Mouse (Mus musculus) CH12.LX (cell line): ENCODE measurements around the gene Rassf10. TPM values are rescaled to one million over a fixed set of nuclear protein-coding genes. Genes with fewer than 3 reads are reported as not detected.

ENCODE experiments used
- DNase-seq: peaks from one replicate; pipeline ENCODE4 v3.0.0-alpha.2; 2013; ENCODE audit errors: extremely low read depth
- H3K27ac ChIP-seq: 2 replicates; pipeline ENCODE4 v1.5.1; 2012; ENCODE audit warnings: low read depth, mild to moderate bottlenecking, control low read depth, moderate library complexity; ENCODE audit not compliant: insufficient read depth
- H3K27me3 ChIP-seq: replicated peaks from 2 replicates; pipeline ENCODE3; 2012; ENCODE audit warnings: inconsistent platforms
- H3K36me3 ChIP-seq, 2 experiments: replicated peaks in 1 of 2; 2 replicates each; pipeline versions ENCODE3 to v1.6.1; 2012; ENCODE audit warnings: inconsistent platforms in 1 of 2, low read length in 1 of 2, mild to moderate bottlenecking in 1 of 2, mixed read lengths in 1 of 2, moderate library complexity in 1 of 2; ENCODE audit not compliant: control insufficient read depth in 1 of 2, insufficient read depth in 1 of 2
- H3K4me1 ChIP-seq, 2 experiments: 2 replicates each; pipeline ENCODE4 v1.6.1; 2012; ENCODE audit warnings: inconsistent platforms in 1 of 2, moderate library complexity in 1 of 2; ENCODE audit not compliant: insufficient read depth in 2 of 2, control insufficient read depth in 1 of 2
- H3K4me2 ChIP-seq: 2 replicates; pipeline ENCODE4 v1.6.1; 2012; ENCODE audit warnings: low read depth, mild to moderate bottlenecking, control low read depth; ENCODE audit not compliant: poor library complexity, insufficient read depth, severe bottlenecking
- H3K4me3 ChIP-seq, 3 experiments: fragments of 150-350 bp in 1 of 3; sonication (generic) in 1 of 3; replicated peaks in 1 of 3; 2 replicates each; pipeline versions ENCODE3 to v1.5.1; 2011 to 2012; ENCODE audit warnings: low read depth in 2 of 3, low read length in 2 of 3, mild to moderate bottlenecking in 2 of 3, moderate library complexity in 2 of 3, control low read depth in 1 of 3, improper control_type of control experiment in 1 of 3, inconsistent platforms in 1 of 3, mixed read lengths in 1 of 3; ENCODE audit not compliant: poor library complexity in 1 of 3
- H3K79me2 ChIP-seq: replicated peaks from 2 replicates; pipeline ENCODE4 v1.6.1; 2012; ENCODE audit warnings: mild to moderate bottlenecking, moderate library complexity; ENCODE audit not compliant: control insufficient read depth, poor library complexity, insufficient read depth, severe bottlenecking; ENCODE audit errors: extremely low read depth
- H3K9ac ChIP-seq: 2 replicates; pipeline ENCODE4 v1.6.1; 2012; ENCODE audit warnings: low read depth, mild to moderate bottlenecking, control low read depth, moderate library complexity; ENCODE audit not compliant: insufficient read depth
- H3K9me3 ChIP-seq: replicated peaks from 2 replicates; pipeline ENCODE3; 2012; ENCODE audit warnings: low read length, inconsistent platforms, mixed read lengths
- BHLHE40 ChIP-seq: IDR thresholded peaks from 2 replicates; pipeline ENCODE4 v1.6.1; 2011; ENCODE audit warnings: mild to moderate bottlenecking, low read depth, low read length, improper control_type of control experiment
- CHD1 ChIP-seq: IDR thresholded peaks from 2 replicates; pipeline ENCODE4 v1.6.1; 2012; ENCODE audit warnings: low read depth, low read length, improper control_type of control experiment, inconsistent platforms
- CHD2 ChIP-seq: IDR thresholded peaks from 2 replicates; pipeline ENCODE4 v1.6.1; 2011; ENCODE audit warnings: low read length, improper control_type of control experiment
- CTCF ChIP-seq, 2 experiments: IDR thresholded peaks in 1 of 2; conservative IDR thresholded peaks in 1 of 2; 2 replicates each; pipeline ENCODE4 v1.5.1; 2011 to 2012; ENCODE audit warnings: low read depth in 2 of 2, low read length in 2 of 2, improper control_type of control experiment in 1 of 2, inconsistent platforms in 1 of 2, mild to moderate bottlenecking in 1 of 2, moderate library complexity in 1 of 2
- ELF1 ChIP-seq: IDR thresholded peaks from 2 replicates; pipeline ENCODE4 v1.6.1; 2014; ENCODE audit warnings: low read depth, mild to moderate bottlenecking, inconsistent platforms, low read length, improper control_type of control experiment
- EP300 ChIP-seq: IDR thresholded peaks from 2 replicates; pipeline ENCODE4 v1.6.1; 2011; ENCODE audit warnings: low read length, improper control_type of control experiment
- GABPA ChIP-seq: IDR thresholded peaks from 2 replicates; pipeline ENCODE4 v1.6.1; 2012; ENCODE audit warnings: low read depth, low read length, improper control_type of control experiment, inconsistent platforms; ENCODE audit not compliant: insufficient replicate concordance
- HCFC1 ChIP-seq: IDR thresholded peaks from 2 replicates; pipeline ENCODE4 v1.6.1; 2012; ENCODE audit warnings: low read depth, mild to moderate bottlenecking, inconsistent platforms, low read length, improper control_type of control experiment
- IRF4 ChIP-seq: IDR thresholded peaks from 2 replicates; pipeline ENCODE4 v1.6.1; 2014; ENCODE audit warnings: low read depth, mild to moderate bottlenecking, inconsistent platforms, low read length, improper control_type of control experiment
- JUN ChIP-seq: IDR thresholded peaks from 2 replicates; pipeline ENCODE4 v1.6.1; 2011; ENCODE audit warnings: low read depth, mild to moderate bottlenecking, low read length, improper control_type of control experiment, moderate library complexity; ENCODE audit not compliant: insufficient read depth
- JUND ChIP-seq: conservative IDR thresholded peaks from 2 replicates; pipeline ENCODE4 v1.6.1; 2011; ENCODE audit warnings: low read depth, low read length, improper control_type of control experiment
- KAT2A ChIP-seq: IDR thresholded peaks from 2 replicates; pipeline ENCODE4 v1.6.1; 2012; ENCODE audit warnings: low read length, improper control_type of control experiment, inconsistent platforms; ENCODE audit not compliant: insufficient replicate concordance
- MAFK ChIP-seq: IDR thresholded peaks from 2 replicates; pipeline ENCODE4 v1.6.1; 2011; ENCODE audit warnings: low read length, improper control_type of control experiment; ENCODE audit not compliant: insufficient replicate concordance
- MAZ ChIP-seq: IDR thresholded peaks from 2 replicates; pipeline ENCODE4 v1.6.1; 2012; ENCODE audit warnings: low read depth, mild to moderate bottlenecking, inconsistent platforms, low read length, improper control_type of control experiment, moderate library complexity
- MYC ChIP-seq: IDR thresholded peaks from 2 replicates; pipeline ENCODE4 v1.6.1; 2011; ENCODE audit warnings: low read depth, mild to moderate bottlenecking, improper control_type of control experiment, low read length
- NELFE ChIP-seq: IDR thresholded peaks from 2 replicates; pipeline ENCODE4 v1.6.1; 2011; ENCODE audit warnings: low read depth, low read length, improper control_type of control experiment
- NRF1 ChIP-seq: IDR thresholded peaks from 2 replicates; pipeline ENCODE4 v1.6.1; 2014; ENCODE audit warnings: low read depth, mild to moderate bottlenecking, inconsistent platforms, low read length, improper control_type of control experiment, moderate library complexity
- POLR2A ChIP-seq: IDR thresholded peaks from 2 replicates; pipeline ENCODE4 v1.6.1; 2011; ENCODE audit warnings: low read depth, mild to moderate bottlenecking, improper control_type of control experiment, low read length
- POLR2AphosphoS2 ChIP-seq: IDR thresholded peaks from 2 replicates; pipeline ENCODE4 v1.6.1; 2011; ENCODE audit warnings: low read depth, low read length, improper control_type of control experiment
- RAD21 ChIP-seq: IDR thresholded peaks from 2 replicates; pipeline ENCODE4 v1.6.1; 2011; ENCODE audit warnings: low read depth, mild to moderate bottlenecking, low read length, improper control_type of control experiment, moderate library complexity
- SIN3A ChIP-seq: IDR thresholded peaks from 2 replicates; pipeline ENCODE4 v1.6.1; 2012; ENCODE audit warnings: low read length, improper control_type of control experiment, inconsistent platforms
- SMC3 ChIP-seq: IDR thresholded peaks from 2 replicates; pipeline ENCODE4 v1.6.1; 2011; ENCODE audit warnings: low read depth, low read length, improper control_type of control experiment
- TBP ChIP-seq: conservative IDR thresholded peaks from 2 replicates; pipeline ENCODE4 v1.6.1; 2011; ENCODE audit warnings: low read depth, low read length, improper control_type of control experiment
- USF1 ChIP-seq: IDR thresholded peaks from 2 replicates; pipeline ENCODE4 v1.6.1; 2014; ENCODE audit warnings: low read depth, mild to moderate bottlenecking, inconsistent platforms, low read length, improper control_type of control experiment
- USF2 ChIP-seq: conservative IDR thresholded peaks from 2 replicates; pipeline ENCODE4 v1.6.1; 2011; ENCODE audit warnings: low read depth, low read length, improper control_type of control experiment
- ZC3H11A ChIP-seq: IDR thresholded peaks from 2 replicates; pipeline ENCODE4 v1.6.1; 2012; ENCODE audit warnings: low read depth, mild to moderate bottlenecking, inconsistent platforms, low read length, improper control_type of control experiment
- ZKSCAN1 ChIP-seq: IDR thresholded peaks from 2 replicates; pipeline ENCODE4 v1.6.1; 2012; ENCODE audit warnings: low read depth, inconsistent platforms, low read length, improper control_type of control experiment, borderline replicate concordance
- ZMIZ1 ChIP-seq: IDR thresholded peaks from 2 replicates; pipeline ENCODE4 v1.6.1; 2012; ENCODE audit warnings: low read depth, mild to moderate bottlenecking, inconsistent platforms, low read length, improper control_type of control experiment
- dilution Hi-C: fragments of 300-500 bp; cut with MboI; formaldehyde crosslinking; loops from 2 replicates; pipeline ENCODE4 v1.14.3; 2020; ENCODE audit warnings: low sequenced_read_pairs; ENCODE audit not compliant: extremely low pct_unique_long_range_greater_than_20kb, extremely low pct_ligation_motif_present
- in situ Hi-C: fragments of 300-500 bp; cut with MboI; formaldehyde crosslinking; loops from 3 replicates; pipeline ENCODE4 v1.14.3; 2019; ENCODE audit warnings: low sequenced_read_pairs, low pct_ligation_motif_present, low pct_unique_long_range_greater_than_20kb, mixed read lengths
- polyA plus RNA-seq: library from polyadenylated mRNA; unstranded; fragments of >175 nt; gene quantifications from 2 replicates; pipeline ENCODE4 v1.2.1, GENCODE M21; 2012; ENCODE audit warnings: low read depth; ENCODE audit not compliant: insufficient read length
- total RNA-seq, 2 experiments: library from RNA; depleted of rRNA; stranded (reverse); fragments of 300-350 nt in 1 of 2; fragments of >200 nt in 1 of 2; gene quantifications; 2 replicates each; pipeline ENCODE4 v1.2.3; 2012 to 2014

The Rassf10 gene
- total and polyA plus RNA-seq, 3 experiments, result not detected

DNA sequence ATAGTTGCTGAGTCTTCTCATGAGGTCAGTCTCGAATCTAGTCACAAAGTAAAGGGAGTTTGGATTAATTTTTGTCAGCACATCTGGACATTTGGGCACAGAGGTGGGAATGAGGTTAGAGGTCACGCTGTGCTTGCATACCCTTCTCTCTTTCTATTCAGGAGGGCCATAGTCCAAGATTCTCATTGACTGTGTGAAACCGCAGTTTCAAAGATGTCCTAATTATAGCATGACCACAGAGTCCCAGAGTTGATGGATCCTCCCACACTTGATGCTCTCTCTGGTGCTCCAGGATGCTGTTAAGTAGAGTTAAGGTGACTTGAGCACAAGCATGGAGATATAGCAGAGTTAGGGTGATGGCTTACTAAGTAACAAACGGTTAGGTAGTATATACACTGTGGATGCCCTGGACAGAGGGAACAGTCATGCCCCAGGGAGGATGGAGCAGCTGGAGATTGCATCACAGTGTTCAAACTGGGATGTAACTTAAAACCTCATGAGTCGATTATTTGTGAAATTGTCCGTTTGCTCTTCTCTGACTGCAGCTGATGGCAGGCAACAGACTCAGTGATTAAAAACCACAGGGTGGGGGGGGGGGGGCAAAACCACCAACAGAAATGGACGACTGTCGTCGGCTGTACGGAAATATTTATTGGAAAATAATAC is 36.0 kb upstream of the Rassf10 start:
- Histone ChIP-seq H3K79me2 (no peaks in the 10 kb centered on the region), H3K4me2 (peak overlapping the region; percentile 95), H3K4me1 (peaks cover 4 to 26% of the 10 kb centered on the region in 2 experiments), H3K9ac (no peak overlapping the region), H3K4me3 (no peak overlapping the region), H3K27ac (no peak overlapping the region), H3K27me3 (peaks cover 3% of the 10 kb centered on the region), H3K9me3 (no peaks in the 10 kb centered on the region), H3K36me3 (no peaks in the 10 kb centered on the region)
- DNase-seq, result peak; percentile 49
- TF ChIP-seq GABPA (no peak), NELFE (no peak), TBP (no peak), ELF1 (no peak), MYC (no peak), HCFC1 (no peak), POLR2A (no peak), IRF4 (no peak), CTCF (conservative IDR thresholded peaks at IDR 0.05 in 1 of 2, IDR thresholded peaks at IDR 0.05 in 1 of 2; ENCODE audit: low read depth in 2 of 2, low read length in 2 of 2) (no peak), MAZ (no peak), USF1 (no peak), MAFK (no peak), ZKSCAN1 (no peak), ZC3H11A (no peak), NRF1 (no peak)
- in situ Hi-C loops (loop anchor here (25.0 kb wide), 1 partner anchor 345 kb away; no protein-coding TSS in a partner anchor), dilution Hi-C loops (no loop called here)

DNA sequence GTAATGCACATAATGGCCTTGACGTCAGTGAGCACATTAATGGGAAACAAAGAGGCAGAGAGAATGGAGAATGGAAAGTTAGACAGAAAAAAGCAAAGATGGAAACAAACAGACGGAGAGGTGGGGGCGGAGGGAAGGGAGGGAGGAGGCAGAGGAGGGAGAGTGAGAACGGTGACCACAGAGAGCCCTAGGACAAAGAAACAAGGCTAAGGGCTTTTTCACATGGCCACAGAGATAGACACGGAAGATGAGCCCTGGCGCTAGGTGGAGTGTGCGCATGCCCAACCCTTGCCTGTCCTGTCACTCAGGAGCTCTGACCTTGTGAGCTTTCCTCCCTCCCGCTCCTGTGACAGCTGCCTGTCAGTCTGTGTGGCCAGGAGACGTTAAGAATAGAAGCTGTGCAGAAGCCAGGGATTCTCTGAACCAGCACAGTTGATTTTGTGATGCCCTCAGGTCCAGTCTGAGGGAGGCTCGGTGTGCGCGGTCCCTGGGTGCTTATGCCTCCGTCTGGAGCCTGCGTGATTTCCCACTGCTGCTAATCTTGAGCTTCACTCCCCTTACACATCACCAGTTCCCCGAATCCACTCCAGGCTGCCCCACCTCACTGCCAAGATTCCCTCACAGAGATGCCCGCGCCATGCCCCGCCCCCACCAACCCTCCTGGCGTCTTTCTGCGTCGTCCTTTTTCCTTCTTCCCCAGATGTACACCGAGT is 35.3 kb upstream of the Rassf10 start:
- DNase-seq, result peak; percentile 71
- in situ Hi-C loops, result loop anchor here (25.0 kb wide), 1 partner anchor 344 kb away; no protein-coding TSS in a partner anchor
- Histone ChIP-seq H3K79me2 (no peaks in the 10 kb centered on the region), H3K4me3 (peak overlapping the region; percentile 3 to 52 (median 37)), H3K27me3 (peaks cover 3% of the 10 kb centered on the region), H3K4me1 (peaks cover 4 to 31% of the 10 kb centered on the region in 2 experiments), H3K4me2 (peak overlapping the region; percentile 95), H3K36me3 (no peaks in the 10 kb centered on the region), H3K27ac (peak overlapping the region; percentile 11; the same call in 1 of the 2 replicates), H3K9ac (peak overlapping the region; percentile 37; the same call in 1 of the 2 replicates), H3K9me3 (no peaks in the 10 kb centered on the region)
- dilution Hi-C loops, result no loop called here
- TF ChIP-seq RAD21 (no peak), NRF1 (peak; percentile 87), SMC3 (no peak), EP300 (no peak; the same call in 1 of the 2 replicates), CHD1 (no peak), SIN3A (no peak), ZC3H11A (no peak), HCFC1 (no peak), BHLHE40 (peak; percentile 16; the same call in 1 of the 2 replicates), KAT2A (no peak), NELFE (no peak), IRF4 (0 out of 2 replicates have a peak, but pooled peaks have one; percentile 26), JUN (peak; percentile 45; the same call in 1 of the 2 replicates), CTCF (conservative IDR thresholded peaks at IDR 0.05 in 1 of 2, IDR thresholded peaks at IDR 0.05 in 1 of 2; ENCODE audit: low read depth in 2 of 2, low read length in 2 of 2) (no peak), CHD2 (no peak), MYC (0 out of 2 replicates have a peak, but pooled peaks have one; percentile 19), USF1 (no peak), ZMIZ1 (no peak), POLR2AphosphoS2 (no peak), ELF1 (peak; percentile 62; the same call in 1 of the 2 replicates), MAZ (peak; percentile 82), POLR2A (0 out of 2 replicates have a peak, but pooled peaks have one; percentile 26), JUND (no peak), GABPA (no peak), MAFK (no peak), USF2 (no peak)
